Mouse (Mus musculus) limb, embryonic 14.5 days (tissue): Measurements from ENCODE around the gene Rp9. TPM values are rescaled to one million over a fixed set of nuclear protein-coding genes. Genes with fewer than 3 reads are reported as not detected.

Experiments
- ATAC-seq: fragments of 200-750 bp; cut with Nextera tagmentation; 2 replicates; pipeline ENCODE4 v1.8.0; 2017; ENCODE audit warnings: low read depth, moderate number of reproducible peaks, moderate TSS enrichment; ENCODE audit not compliant: low FRiP score
- DNase-seq: peaks from one replicate; pipeline ENCODE4 v3.0.0-alpha.2; 2015; ENCODE audit warnings: low spot score
- H3K27ac ChIP-seq: fragments of 300-500 bp; sonication (generic); replicated peaks from 2 replicates; pipeline ENCODE4 v1.5.1; 2014; ENCODE audit warnings: low read depth, mild to moderate bottlenecking, low read length, moderate library complexity, mixed read lengths
- H3K27me3 ChIP-seq: fragments of 300-500 bp; sonication (generic); 2 replicates; pipeline ENCODE4 v1.6.1; 2014; ENCODE audit warnings: low read length, mixed read lengths; ENCODE audit not compliant: control insufficient read depth, insufficient read depth
- H3K36me3 ChIP-seq: fragments of 300-500 bp; sonication (generic); 2 replicates; pipeline ENCODE4 v1.6.1; 2014; ENCODE audit warnings: mild to moderate bottlenecking, low read length, moderate library complexity, mixed read lengths; ENCODE audit not compliant: control insufficient read depth, insufficient read depth
- H3K4me1 ChIP-seq: fragments of 300-500 bp; sonication (generic); 2 replicates; pipeline ENCODE4 v1.6.1; 2014; ENCODE audit warnings: antibody characterized with exemption, low read length, mixed read lengths; ENCODE audit not compliant: control insufficient read depth, insufficient read depth
- H3K4me2 ChIP-seq: fragments of 300-500 bp; sonication (generic); replicated peaks from 2 replicates; pipeline ENCODE4 v1.6.1; 2014; ENCODE audit warnings: low read depth, mild to moderate bottlenecking, low read length, moderate library complexity; ENCODE audit not compliant: severe bottlenecking
- H3K4me3 ChIP-seq: fragments of 300-500 bp; sonication (generic); replicated peaks from 2 replicates; pipeline ENCODE4 v1.5.1; 2014; ENCODE audit warnings: low read length
- H3K9ac ChIP-seq: fragments of 300-500 bp; sonication (generic); 2 replicates; pipeline ENCODE4 v1.6.1; 2014; ENCODE audit warnings: mild to moderate bottlenecking, low read depth, low read length, moderate library complexity; ENCODE audit not compliant: severe bottlenecking
- H3K9me3 ChIP-seq: fragments of 300-500 bp; sonication (generic); 2 replicates; pipeline ENCODE4 v1.6.1; 2016; ENCODE audit warnings: low read length; ENCODE audit not compliant: control insufficient read depth
- POLR2A ChIP-seq: fragments of 200-500 bp; IDR thresholded peaks from 2 replicates; pipeline ENCODE4 v1.8.0; 2012; ENCODE audit warnings: inconsistent platforms, mild to moderate bottlenecking, moderate library complexity, borderline replicate concordance; ENCODE audit not compliant: insufficient read depth, insufficient read length; ENCODE audit errors: extremely low read depth
- WGBS: fragments of 180-500 bp; shearing (Covaris S2); extraction: QIAGEN DNeasy Blood & Tissue Kit; methylation state at CpG from one replicate; pipeline ENCODE4 v1.1.7; 2014; 5-methylcytosine and 5-hydroxymethylcytosine counted together
- polyA plus RNA-seq, 2 experiments: library from polyadenylated mRNA; depleted of rRNA in 1 of 2; stranded (reverse) in 1 of 2; unstranded in 1 of 2; fragments of >200 nt; fragmentation: Nextera tagmentation in 1 of 2; extraction: Ambion mirVana in 1 of 2; gene quantifications; 2 replicates each; pipeline versions ENCODE4 v1.2.1 to v1.2.3; 2012 to 2014

Rp9 gene
- polyA plus RNA-seq, 2 experiments = 69.4 to 89.7 TPM

- 90% methylated on average over 12 of the region's 12 CpGs for whole genome bisulfite sequencing
- Histone ChIP-seq H3K9me3 (no peaks in the 10 kb centered on the region), H3K4me3 (no peak overlapping the region), H3K36me3 (no peaks in the 10 kb centered on the region), H3K27me3 (no peaks in the 10 kb centered on the region), H3K4me1 (no peaks in the 10 kb centered on the region), H3K4me2 (no peak overlapping the region), H3K9ac (no peak overlapping the region), H3K27ac (no peak overlapping the region)
- ATAC-seq (no peak), DNase-seq (no peak)
- TF ChIP-seq POLR2A = no peak
Measured at GRCm38 (mm10) chr9:22484562-22485308, 15.2 kb upstream of the Rp9 start.

GRCm38 (mm10) chr9:22483866-22484561 lies 14.5 kb upstream of the Rp9 start:
- H3K9ac ChIP-seq = no peak overlapping the region
- no peaks in the 10 kb centered on the region for H3K27me3 ChIP-seq
- no peak for TF ChIP-seq POLR2A
- H3K9me3 ChIP-seq = no peaks in the 10 kb centered on the region
- H3K4me1 ChIP-seq = no peaks in the 10 kb centered on the region
- H3K4me2 ChIP-seq = no peak overlapping the region
- H3K4me3 ChIP-seq = no peak overlapping the region
- no peak overlapping the region for H3K27ac ChIP-seq
- DNase-seq (no peak), ATAC-seq (no peak)
- H3K36me3 ChIP-seq = no peaks in the 10 kb centered on the region
- 91% methylated on average over 8 of the region's 8 CpGs for WGBS

- no peak for DNase-seq
- no peak overlapping the region for H3K27ac ChIP-seq
- H3K36me3 ChIP-seq = no peaks in the 10 kb centered on the region
- peaks cover 5% of the 10 kb centered on the region; the same call in 1 of the 2 replicates for H3K4me1 ChIP-seq
- TF ChIP-seq POLR2A = no peak
- no peaks in the 10 kb centered on the region for H3K9me3 ChIP-seq
- H3K4me3 ChIP-seq = no peak overlapping the region
- no peak overlapping the region for H3K9ac ChIP-seq
- ATAC-seq = no peak
- no peaks in the 10 kb centered on the region for H3K27me3 ChIP-seq
- no peak overlapping the region for H3K4me2 ChIP-seq
- 86% methylated on average over 8 of the region's 8 CpGs for WGBS
Measured at GRCm38 (mm10) chr9:22478946-22479345, 9.4 kb upstream of the Rp9 start.

- H3K9ac ChIP-seq = peak overlapping the region; percentile 60
- H3K4me2 ChIP-seq = peak overlapping the region; percentile 60
- H3K27ac ChIP-seq = no peak overlapping the region
- H3K36me3 ChIP-seq = no peaks in the 10 kb centered on the region
- H3K4me3 ChIP-seq = peak overlapping the region; percentile 61
- ATAC-seq = no peak
- WGBS = 5% methylated on average over 10 of the region's 10 CpGs
- no peaks in the 10 kb centered on the region for H3K9me3 ChIP-seq
- no peak for DNase-seq
- no peak for TF ChIP-seq POLR2A
- no peaks in the 10 kb centered on the region for H3K27me3 ChIP-seq
- H3K4me1 ChIP-seq = peaks cover 5% of the 10 kb centered on the region; the same call in 1 of the 2 replicates
Measured at GRCm38 (mm10) chr9:22476265-22476664, 6.7 kb upstream of the Rp9 start.

- Histone ChIP-seq H3K27me3 (no peaks in the 10 kb centered on the region), H3K27ac (peak within 1 kb of the TSS; percentile 64), H3K4me2 (peak within 1 kb of the TSS; percentile 60), H3K4me1 (peaks cover 5% of the 10 kb centered on the region; the same call in 1 of the 2 replicates), H3K9me3 (no peaks in the 10 kb centered on the region), H3K9ac (peak within 1 kb of the TSS; percentile 60), H3K36me3 (no peaks in the 10 kb centered on the region), H3K4me3 (peak within 1 kb of the TSS; percentile 61)
- DNase-seq = peak; percentile 90
- peak; percentile 97 for ATAC-seq
- no peak for TF ChIP-seq POLR2A
- under 1% methylated on average over 24 of the region's 25 CpGs for WGBS
Measured at GRCm38 (mm10) chr9:22475424-22475868, 5.9 kb upstream of the Rp9 start, which contains the start of gene Bbs9. Bbs9 (plus strand) TSS chr9:22475715.
